Mouse (Mus musculus) lung, adult 2 months (tissue): Measurements from ENCODE around the gene Nsrp1. TPM values are rescaled to one million over a fixed set of nuclear protein-coding genes. Genes with fewer than 3 reads are reported as not detected.
"Not testable (repeated sequence)": the region's sequence is repeated elsewhere in the genome, so short reads cannot be mapped to it uniquely, and the experiment has no call there.

Source experiments
- DNase-seq: peaks from one replicate; pipeline ENCODE4 v3.0.0; 2022
- H3K4me1 ChIP-seq: fragments of 200-500 bp; 2 replicates; pipeline ENCODE4 v1.6.1; 2011; ENCODE audit warnings: low read length; ENCODE audit not compliant: control insufficient read depth, insufficient read depth
- H3K4me3 ChIP-seq: fragments of 200-500 bp; replicated peaks from 2 replicates; pipeline ENCODE3; 2011; ENCODE audit warnings: low read depth, mild to moderate bottlenecking, control low read depth, low read length; ENCODE audit errors: extremely low read depth
- CTCF ChIP-seq: fragments of 200-500 bp; IDR thresholded peaks from 2 replicates; pipeline ENCODE4 v1.5.1; 2011; ENCODE audit warnings: mild to moderate bottlenecking, low read length, control low read depth; ENCODE audit not compliant: insufficient read depth
- POLR2A ChIP-seq: fragments of 200-500 bp; IDR thresholded peaks from 2 replicates; pipeline ENCODE4 v1.6.1; 2011; ENCODE audit warnings: low read depth, mild to moderate bottlenecking, control low read depth, low read length, borderline replicate concordance; ENCODE audit errors: extremely low read depth
- WGBS: fragments of 180-500 bp; shearing (Covaris S2); methylation state at CpG from one replicate; pipeline ENCODE4 v1.1.7; 2018; 5-methylcytosine and 5-hydroxymethylcytosine counted together
- polyA plus RNA-seq: library from polyadenylated mRNA; depleted of rRNA; stranded (reverse); fragments of >200 nt; gene quantifications from 2 replicates; pipeline ENCODE4 v1.2.3, GENCODE M21; 2012; rRNA removed

Nsrp1 gene
- polyA plus RNA-seq = 0.78 and 1.8 TPM in 2 replicates

DNA sequence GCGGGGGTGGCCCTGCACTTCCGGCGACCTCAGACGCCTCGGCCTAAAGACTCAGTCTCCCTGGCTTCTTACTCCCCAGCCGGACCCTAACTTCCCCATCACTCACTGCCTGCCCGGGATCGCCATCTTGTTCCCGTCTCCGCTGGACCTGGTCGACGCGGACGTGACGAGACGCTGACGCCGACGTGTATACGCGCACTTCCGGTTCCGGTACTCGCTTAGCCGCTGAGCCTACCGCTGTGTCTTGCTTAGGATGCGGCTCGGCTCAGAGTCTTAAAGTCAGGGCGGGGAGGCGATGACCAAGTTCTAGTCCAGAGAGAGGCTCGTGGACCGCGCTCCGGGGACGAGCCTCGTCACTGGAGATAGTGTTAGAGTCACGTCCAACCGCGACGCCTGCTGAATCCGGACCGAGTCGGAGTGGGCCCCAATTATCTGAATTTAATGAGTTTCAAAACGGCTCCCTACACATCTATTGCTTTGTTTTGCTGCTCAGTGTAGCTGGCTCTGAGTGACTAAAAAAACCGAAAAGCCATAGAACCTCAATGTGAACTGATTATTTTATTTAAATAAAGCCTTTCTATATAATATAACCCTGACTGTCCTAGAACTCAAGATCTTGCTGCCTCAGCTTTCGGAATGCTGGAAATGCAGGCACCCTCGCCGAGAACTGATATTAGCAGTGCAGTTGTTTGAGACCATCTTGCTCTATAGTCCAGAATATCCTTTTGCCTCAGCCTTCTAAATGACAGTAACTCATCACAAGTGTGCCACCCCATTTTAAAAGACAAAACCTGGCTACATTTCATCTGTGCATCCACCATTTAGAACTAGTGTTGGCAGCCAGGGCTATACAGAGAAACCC is at the start of gene Nsrp1:
Nsrp1 (minus strand) TSS at position 163 of the 862 bp plus-strand sequence.
- H3K4me3 ChIP-seq = peak within 1 kb of the TSS; percentile 93
- TF ChIP-seq POLR2A = peak; percentile 99
- TF ChIP-seq CTCF = no peak
- peak; percentile 91 for DNase-seq
- peaks cover 3% of the 10 kb centered on the region for H3K4me1 ChIP-seq
- 4% methylated on average over 48 of the region's 48 CpGs for WGBS

DNA sequence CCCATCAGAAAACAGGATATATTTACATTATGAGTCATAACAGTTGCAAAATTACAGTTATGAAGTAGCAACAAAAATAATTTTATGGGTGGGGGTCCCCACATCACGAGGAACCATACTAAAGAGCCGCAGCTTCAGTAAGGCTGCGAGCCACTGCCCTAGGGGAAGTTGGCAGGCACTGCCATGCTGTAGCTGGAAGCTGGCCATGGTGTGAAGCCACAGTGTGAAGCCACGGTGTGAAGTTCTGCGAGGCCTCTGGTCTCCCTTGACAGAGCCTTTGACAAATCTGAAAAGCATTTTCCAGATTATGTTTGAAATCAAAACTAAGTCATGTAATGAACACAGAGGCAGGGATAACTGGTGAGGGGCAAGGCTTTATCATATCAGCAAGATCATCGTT is 32.9 kb upstream of the Nsrp1 start:
- TF ChIP-seq POLR2A (no peak), CTCF (no peak)
- H3K4me3 ChIP-seq = no peak overlapping the region
- WGBS = 64% methylated on average over 6 of the region's 6 CpGs
- peaks cover 2% of the 10 kb centered on the region; the same call in 1 of the 2 replicates for H3K4me1 ChIP-seq
- no peak for DNase-seq

DNA sequence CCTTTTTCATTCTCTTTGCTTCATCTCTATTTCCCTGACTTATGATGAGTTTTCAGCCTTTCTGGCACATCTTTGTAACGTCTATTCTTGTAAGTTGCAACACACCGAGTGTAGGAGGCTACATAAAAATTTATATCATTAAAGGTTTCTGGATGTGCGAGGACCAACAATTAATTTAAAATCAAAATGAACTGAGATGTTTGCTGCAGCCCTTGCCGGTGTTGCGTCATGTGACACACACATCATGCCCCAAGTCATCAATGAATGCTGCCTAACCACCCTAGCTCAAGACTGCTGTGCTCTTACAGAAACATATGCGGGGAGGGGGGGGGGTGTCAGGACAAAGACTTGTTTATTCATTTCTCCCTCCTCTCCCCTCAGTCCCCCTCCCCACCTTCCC is 30.2 kb upstream of the Nsrp1 start:
- WGBS = 87% methylated on average over 6 of the region's 6 CpGs
- DNase-seq = no peak
- no peak for TF ChIP-seq POLR2A
- no peak for TF ChIP-seq CTCF
- Histone ChIP-seq H3K4me3 (no peak overlapping the region), H3K4me1 (peaks cover 2% of the 10 kb centered on the region; the same call in 1 of the 2 replicates)

DNA sequence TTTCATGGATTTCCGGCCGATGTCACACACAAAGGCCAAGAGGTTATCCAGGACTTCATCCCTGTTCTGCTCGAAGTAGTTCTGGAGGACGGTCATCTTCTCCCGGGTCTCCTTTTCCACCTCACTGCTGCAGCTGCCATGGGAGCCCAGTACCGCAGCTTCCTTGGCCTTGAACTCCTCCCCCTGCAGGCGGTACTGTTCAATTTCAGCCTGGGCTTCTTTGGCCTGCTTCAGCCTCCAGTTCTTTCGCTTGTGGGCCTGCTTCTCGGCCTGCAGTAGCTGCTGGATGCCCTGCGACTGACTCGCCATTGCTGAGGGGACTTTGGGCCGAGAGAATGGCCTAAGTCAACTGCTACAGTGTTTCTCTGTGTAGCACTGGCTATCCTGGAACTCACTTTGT is 29.6 kb upstream of the Nsrp1 start:
- not testable (repeated sequence) for H3K4me3 ChIP-seq, DNase-seq, H3K4me1 ChIP-seq
- WGBS = 80% methylated on average over 12 of the region's 12 CpGs

DNA sequence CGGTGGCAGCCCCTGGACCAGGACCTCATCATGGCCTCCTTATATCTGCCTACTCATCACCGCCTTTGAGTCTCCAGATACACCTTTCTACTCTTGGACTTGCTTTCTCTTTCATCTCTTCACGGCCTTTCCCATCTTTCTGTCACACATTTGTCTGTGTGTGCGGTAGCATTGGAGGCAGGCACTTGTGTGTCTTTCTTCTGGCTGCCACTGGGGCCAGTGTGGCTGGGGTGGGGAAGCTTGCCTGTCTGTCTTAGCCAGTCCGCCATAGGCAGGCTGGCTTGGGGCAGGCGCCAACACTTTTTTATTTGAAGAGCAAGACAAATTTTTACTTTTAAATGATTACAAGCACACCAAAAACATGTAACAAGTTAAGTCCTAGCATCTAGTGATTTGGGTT is 28.7 kb upstream of the Nsrp1 start:
- WGBS = 95% methylated on average over 6 of the region's 6 CpGs
- no peak for DNase-seq
- H3K4me3 ChIP-seq = no peak overlapping the region
- peaks cover 2% of the 10 kb centered on the region; the same call in 1 of the 2 replicates for H3K4me1 ChIP-seq
- no peak for TF ChIP-seq CTCF
- no peak for TF ChIP-seq POLR2A

DNA sequence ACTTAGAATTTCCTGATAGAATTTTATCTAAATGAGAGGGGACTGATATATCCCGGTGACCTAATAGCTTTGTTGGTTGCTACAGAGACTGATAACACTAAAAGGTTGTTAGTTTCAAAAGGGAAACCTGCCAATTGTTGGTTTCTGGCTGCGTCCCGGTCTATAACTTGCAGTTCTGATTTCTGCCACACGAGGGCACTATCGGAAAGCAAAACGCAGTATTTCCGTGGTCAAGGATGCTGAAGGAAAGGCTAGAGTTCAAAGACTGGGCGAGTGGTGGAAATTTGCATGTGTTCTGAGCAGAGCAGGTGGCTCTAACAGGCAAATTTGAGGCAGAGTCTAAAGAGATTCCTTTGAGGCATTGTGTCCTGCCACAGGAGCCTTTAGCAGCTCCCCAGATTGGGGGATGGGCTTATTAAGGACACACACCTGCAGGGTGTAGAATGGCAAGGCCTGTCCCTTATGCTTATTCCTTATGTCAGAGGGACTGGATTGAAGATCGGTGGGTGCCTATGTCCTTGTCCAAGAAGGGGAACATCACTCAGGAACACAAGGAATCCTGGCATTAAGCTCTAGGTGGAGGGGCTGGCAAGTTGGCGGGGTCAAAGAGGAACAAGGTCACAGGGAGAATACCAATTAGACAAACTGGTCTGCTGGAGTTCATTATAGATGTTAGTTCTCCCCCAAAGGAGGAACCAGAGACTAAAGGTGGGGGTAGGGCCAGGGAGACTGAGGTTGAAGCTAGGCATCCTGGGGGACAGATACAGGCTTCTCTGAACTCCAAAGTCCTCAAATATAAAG is 22.1 kb upstream of the Nsrp1 start:
- Histone ChIP-seq H3K4me3 (no peak overlapping the region), H3K4me1 (no peaks in the 10 kb centered on the region)
- DNase-seq = peak; percentile 82
- 13% methylated on average over 10 of the region's 10 CpGs for WGBS
- TF ChIP-seq CTCF (peak; percentile 71), POLR2A (no peak)

DNA sequence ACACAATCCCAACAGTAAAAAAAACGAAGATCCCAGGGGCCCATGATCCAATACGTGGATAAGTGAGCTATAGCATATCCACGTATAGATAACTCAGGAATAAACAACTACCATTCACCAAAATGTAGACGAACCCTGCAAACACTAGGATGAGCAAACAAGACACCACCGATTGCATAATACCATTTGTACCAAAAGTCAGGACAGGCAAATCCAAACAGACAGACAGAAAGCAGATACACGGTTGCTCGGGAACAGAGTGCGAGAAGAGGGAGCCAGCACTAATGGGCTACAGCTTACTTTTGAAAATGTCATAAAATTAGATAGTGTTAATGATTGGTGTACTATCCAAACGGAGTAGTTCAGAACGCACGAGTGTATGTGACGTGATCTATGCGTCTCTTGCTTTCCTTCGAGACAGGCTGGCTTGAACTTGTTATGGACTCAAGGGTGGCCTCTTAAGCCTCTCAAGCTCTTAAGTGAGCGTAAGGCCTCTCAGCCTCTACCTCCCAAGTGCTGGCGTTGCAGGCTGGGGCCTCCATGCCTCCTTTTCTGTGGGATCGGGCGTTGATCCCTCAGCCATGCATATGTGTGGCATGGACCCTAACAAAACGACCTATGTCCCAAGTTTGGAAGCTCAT is 20.2 kb upstream of the Nsrp1 start:
- Histone ChIP-seq H3K4me1 (no peaks in the 10 kb centered on the region), H3K4me3 (no peak overlapping the region)
- 65% methylated on average over 19 of the region's 19 CpGs for WGBS
- TF ChIP-seq POLR2A (no peak), CTCF (no peak)
- no peak for DNase-seq

DNA sequence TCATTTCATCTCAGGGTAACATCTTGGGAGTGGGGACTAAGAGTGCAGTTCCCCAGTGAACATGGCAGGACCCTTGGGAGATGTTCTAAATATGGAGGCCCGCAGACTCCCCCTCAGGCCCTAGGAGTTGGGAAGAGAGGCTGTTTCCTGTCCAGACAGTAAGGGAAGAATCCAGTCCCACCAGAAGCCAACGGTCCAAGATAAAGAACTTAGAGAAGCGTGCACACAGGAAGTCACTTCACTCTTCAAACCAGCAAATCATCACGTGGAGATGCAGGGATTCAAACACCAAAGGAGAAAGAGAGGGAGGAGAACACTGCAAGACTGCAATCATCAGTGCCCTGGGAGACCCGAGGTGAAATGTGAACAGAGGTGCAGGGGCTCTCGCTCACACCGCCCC is 18.8 kb upstream of the Nsrp1 start:
- TF ChIP-seq POLR2A (no peak), CTCF (no peak)
- Histone ChIP-seq H3K4me3 (no peak overlapping the region), H3K4me1 (no peaks in the 10 kb centered on the region)
- WGBS = 52% methylated on average over 7 of the region's 7 CpGs
- no peak for DNase-seq

DNA sequence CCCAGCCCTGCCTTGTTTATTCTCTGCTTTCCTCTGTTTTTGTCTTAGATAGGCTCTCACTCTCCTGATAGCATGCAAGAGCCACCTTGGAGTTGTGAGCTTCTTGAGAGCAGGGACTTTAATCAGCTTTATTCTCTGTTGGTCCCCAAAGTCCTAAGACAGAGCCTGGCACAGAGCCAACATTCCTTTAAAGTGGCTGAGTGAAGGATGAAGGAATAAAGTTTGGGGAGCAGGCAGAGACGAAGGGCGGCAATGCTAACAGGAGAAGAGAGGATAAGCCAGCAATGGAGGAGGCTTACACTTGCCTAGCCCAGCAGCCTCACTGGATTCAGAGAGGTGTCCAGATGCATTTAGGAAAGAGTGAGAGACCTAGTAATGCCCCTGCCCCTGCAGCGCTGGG is 18.3 kb upstream of the Nsrp1 start:
- TF ChIP-seq CTCF (no peak), POLR2A (no peak)
- Histone ChIP-seq H3K4me3 (no peak overlapping the region), H3K4me1 (no peaks in the 10 kb centered on the region)
- 63% methylated on average over 3 of the region's 3 CpGs for WGBS
- no peak for DNase-seq
